Mouse (Mus musculus) brain, embryonic 14.5 days (tissue): ENCODE measurements around the gene 3110009E18Rik. TPM values are rescaled to one million over a fixed set of nuclear protein-coding genes. Genes with fewer than 3 reads are reported as not detected.

ENCODE experiments used
- DNase-seq: peaks from one replicate; pipeline ENCODE4 v3.0.0-alpha.2; 2011; ENCODE audit warnings: low read depth
- CTCF ChIP-seq: fragments of 200-500 bp; IDR thresholded peaks from 2 replicates; pipeline ENCODE4 v1.5.1; 2012; ENCODE audit warnings: inconsistent platforms, mild to moderate bottlenecking, moderate library complexity, borderline replicate concordance; ENCODE audit not compliant: insufficient read depth, insufficient read length; ENCODE audit errors: extremely low read depth
- POLR2A ChIP-seq: fragments of 200-500 bp; IDR thresholded peaks from 2 replicates; pipeline ENCODE4 v1.6.1; 2012; ENCODE audit warnings: mild to moderate bottlenecking, inconsistent platforms, borderline replicate concordance; ENCODE audit not compliant: poor library complexity, insufficient read depth, insufficient read length, severe bottlenecking; ENCODE audit errors: extremely low read depth
- polyA plus RNA-seq: library from polyadenylated mRNA; depleted of rRNA; stranded (reverse); fragments of >200 nt; gene quantifications from 2 replicates; pipeline ENCODE4 v1.2.3, GENCODE M21; 2012

3110009E18Rik gene
- polyA plus RNA-seq, 1 experiment: 6.6 TPM

DNA sequence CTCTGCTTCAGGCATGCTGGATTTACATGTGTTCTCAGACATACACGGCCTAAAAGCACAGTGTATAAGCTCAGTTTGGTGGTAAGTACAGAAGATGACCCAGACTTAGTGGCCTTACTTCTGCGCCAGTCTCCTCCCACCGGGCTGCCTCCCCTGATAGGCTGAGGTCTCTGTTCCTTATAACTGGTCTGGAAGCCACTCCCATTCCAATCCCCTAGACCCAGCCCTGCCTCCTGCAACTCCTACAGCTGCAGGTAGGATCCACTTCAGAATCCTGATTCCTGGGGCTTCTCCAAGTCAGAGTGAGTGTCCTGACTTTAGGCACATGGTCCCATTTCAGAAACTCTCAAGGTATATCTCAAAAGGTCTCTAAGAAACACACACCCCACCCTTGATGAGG, 35.3 kb upstream of the 3110009E18Rik start:
- DNase-seq: no peak

DNA sequence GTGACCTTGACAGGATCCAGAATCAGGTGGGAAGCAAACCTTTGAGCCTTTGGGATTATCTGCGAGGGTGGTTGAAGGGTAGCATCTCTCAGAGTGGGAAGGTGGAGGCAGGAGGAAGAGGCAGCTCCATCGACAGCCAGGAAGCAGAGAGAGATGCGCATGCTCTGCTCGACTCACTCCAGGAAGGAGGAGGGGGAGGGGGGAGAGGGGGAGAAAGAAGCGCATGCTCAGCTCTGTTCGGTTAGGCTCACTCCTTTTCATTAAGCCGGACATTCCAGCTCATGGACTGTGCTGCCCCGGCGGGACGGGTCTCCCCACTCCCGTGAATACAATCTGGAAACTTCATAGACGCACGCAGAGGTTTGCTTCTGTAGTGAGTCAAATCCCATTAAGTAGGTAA, 34.3 kb upstream of the 3110009E18Rik start:
- peak; percentile 14 for DNase-seq
- TF ChIP-seq POLR2A: no peak
- no peak for TF ChIP-seq CTCF

More for the DNA sequence above, 35.3 kb upstream of the 3110009E18Rik start:
- TF ChIP-seq POLR2A (no peak), CTCF (no peak)

DNA sequence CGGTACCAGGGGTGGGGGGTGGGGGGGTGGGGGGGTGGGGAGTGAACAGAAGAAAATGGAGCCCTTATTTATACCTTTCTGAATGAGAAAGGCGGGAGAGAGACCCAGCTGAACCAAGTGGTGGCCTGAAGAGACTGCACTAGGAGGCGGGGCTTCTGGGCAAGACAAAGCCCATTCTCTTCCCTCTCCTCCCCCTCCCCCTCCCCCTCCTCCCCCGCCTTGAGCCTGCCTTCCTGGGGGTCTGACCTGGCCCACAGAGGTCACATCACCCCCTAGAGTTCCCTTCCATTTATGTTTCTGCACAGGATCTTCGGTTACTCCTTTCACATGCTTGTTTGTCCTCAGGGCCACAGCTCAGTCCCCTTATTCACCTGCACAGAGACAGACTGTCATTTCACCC, 31.8 kb upstream of the 3110009E18Rik start:
- DNase-seq: no peak
- TF ChIP-seq POLR2A (no peak), CTCF (no peak)

- TF ChIP-seq POLR2A: no peak
- TF ChIP-seq CTCF: no peak
- no peak for DNase-seq
Measured at GRCm38 (mm10) chr1:120090880-120091570, 30.0 kb upstream of the 3110009E18Rik start.

DNA sequence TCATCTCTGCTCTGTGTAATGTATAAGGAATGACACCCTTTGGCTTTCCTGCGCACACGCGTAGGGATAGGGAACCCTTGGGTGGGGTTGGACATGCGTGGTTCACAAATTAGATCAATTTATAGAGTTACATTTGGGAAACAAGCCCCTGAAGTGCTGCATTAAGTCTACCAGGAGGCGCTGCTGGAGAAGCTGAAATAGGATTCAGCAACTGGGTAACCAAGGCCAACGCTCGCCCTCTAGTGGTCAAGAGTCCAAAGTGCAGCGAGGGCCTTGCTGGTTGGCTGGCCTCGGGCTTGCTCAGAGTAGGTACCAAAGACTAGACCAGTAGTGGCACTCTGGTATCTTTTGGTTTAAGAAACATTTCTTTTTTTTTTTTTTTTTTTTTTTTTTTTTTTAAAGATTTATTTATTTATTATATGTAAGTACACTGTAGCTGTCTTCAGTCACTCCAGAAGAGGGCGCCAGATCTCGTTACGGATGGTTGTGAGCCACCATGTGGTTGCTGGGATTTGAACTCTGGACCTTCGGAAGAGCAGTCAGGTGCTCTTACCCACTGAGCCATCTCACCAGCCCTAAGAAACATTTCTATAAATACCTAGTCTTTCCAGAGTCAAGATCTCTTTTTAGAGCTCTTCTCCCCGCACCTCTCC, 27.4 kb upstream of the 3110009E18Rik start:
- peak; percentile 90 for TF ChIP-seq CTCF

GRCm38 (mm10) chr1:120094920-120095319, 26.1 kb upstream of the 3110009E18Rik start:
- TF ChIP-seq CTCF (no peak), POLR2A (no peak)
- DNase-seq: no peak

More for the DNA sequence above, 27.4 kb upstream of the 3110009E18Rik start:
- DNase-seq: peak; percentile 85

- no peak for TF ChIP-seq POLR2A
- TF ChIP-seq CTCF: peak; percentile 67; the same call in 1 of the 2 replicates
- DNase-seq: peak; percentile 66
Measured at GRCm38 (mm10) chr1:120098327-120098726, 22.7 kb upstream of the 3110009E18Rik start.

DNA sequence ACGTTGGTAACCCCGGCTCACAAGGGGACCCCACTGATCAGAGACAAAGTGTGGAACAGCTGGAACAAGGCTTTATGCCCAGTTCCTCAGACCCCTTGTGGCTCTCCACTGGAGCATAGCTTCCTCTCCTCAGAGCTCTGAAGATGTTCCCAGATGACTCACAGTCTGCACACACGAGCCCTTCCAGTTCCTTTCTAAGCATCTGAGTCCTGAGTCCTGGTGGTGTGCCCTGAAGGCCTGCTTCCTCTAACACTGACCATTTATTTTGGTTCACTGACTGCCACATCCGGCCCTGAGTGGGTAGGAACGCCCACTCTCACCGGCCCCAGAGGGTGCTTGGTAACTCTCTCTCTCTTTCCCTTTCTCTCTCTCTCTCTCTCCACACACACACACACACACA, 21.5 kb upstream of the 3110009E18Rik start:
- DNase-seq: no peak
- TF ChIP-seq POLR2A (no peak), CTCF (no peak)

GRCm38 (mm10) chr1:120100456-120101226, 20.3 kb upstream of the 3110009E18Rik start:
- no peak for DNase-seq
- TF ChIP-seq CTCF (no peak), POLR2A (no peak)

- TF ChIP-seq POLR2A: no peak
- DNase-seq: no peak
Measured at GRCm38 (mm10) chr1:120101227-120101609, 19.8 kb upstream of the 3110009E18Rik start.

DNA sequence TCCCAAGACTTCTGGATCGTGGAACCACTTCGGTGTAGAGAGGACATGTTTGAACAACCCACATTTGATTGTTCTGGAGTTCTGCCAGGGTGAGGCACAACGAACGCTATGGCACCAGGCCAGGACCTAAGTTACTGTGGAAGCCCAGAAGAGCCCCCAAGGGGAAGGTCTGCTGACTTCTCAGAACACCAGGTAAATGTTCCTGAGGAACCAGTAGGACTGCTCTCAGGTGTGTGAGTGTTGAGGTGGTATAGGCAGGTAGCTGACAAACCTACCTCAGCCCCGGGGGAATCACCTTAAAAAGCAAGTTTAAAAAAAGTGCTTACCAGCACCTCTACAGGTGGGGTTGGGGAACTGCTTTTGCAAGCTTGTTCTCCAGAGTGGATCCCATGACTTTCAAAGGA, 15.4 kb upstream of the 3110009E18Rik start:
- TF ChIP-seq POLR2A: no peak
- TF ChIP-seq CTCF: peak; percentile 12; the same call in 1 of the 2 replicates

More for the DNA sequence above, 15.4 kb upstream of the 3110009E18Rik start:
- DNase-seq: no peak
